Mouse (Mus musculus): ENCODE results near the gene Gm12253. TPM values are rescaled to one million over a fixed set of nuclear protein-coding genes. Genes with fewer than 3 reads are reported as not detected.

The Gm12253 gene
- not detected for total RNA-seq (2023)

GRCm38 (mm10) chr11:58432259-58432658, at the start of gene Gm12253:
TSS of gene Gm12253 (plus strand) at chr11:58432559.

GRCm38 (mm10) chr11:58420815-58421214, 11.5 kb upstream of the Gm12253 start, which contains the start of gene 1810065E05Rik:
TSS of gene 1810065E05Rik (plus strand) at chr11:58421111.

GRCm38 (mm10) chr11:58452759-58453158, 20.4 kb downstream of the Gm12253 start, which contains the start of gene Lypd9:
TSS of gene Lypd9 (minus strand) at chr11:58452923.

GRCm38 (mm10) chr11:58462170-58462569, 29.8 kb downstream of the Gm12253 start, which contains the start of gene Olfr30:
TSS of gene Olfr30 (minus strand) at chr11:58462270.

Other genes with a start within 250 kb of the Gm12253 start
- 10 to 100 TPM; 18.9 to 25.8 TPM for gene Igtp, start 233.0 kb upstream of the Gm12253 start, total RNA-seq (2023)
- gene Irgm2, start 232.9 kb upstream of the Gm12253 start, total RNA-seq (2023): 10 to 100 TPM in 1 of 2 experiments, 1 to 10 TPM in 1; 9.8 to 13.1 TPM
- gene 4930438A08Rik, start 157.8 kb upstream of the Gm12253 start, total RNA-seq (2023): not detected
- 10 to 100 TPM; 30.7 to 32.7 TPM for gene Zfp692, start 125.5 kb upstream of the Gm12253 start, total RNA-seq (2023)
- 10 to 100 TPM; 34.3 to 42.3 TPM for gene Zfp672, start 102.2 kb upstream of the Gm12253 start, total RNA-seq (2023)
- 10 to 100 TPM; 18.6 to 28.6 TPM for gene Sh3bp5l, start 101.8 kb upstream of the Gm12253 start, total RNA-seq (2023)
- not detected for gene Lypd8, start 53.5 kb upstream of the Gm12253 start, total RNA-seq (2023)
- gene 1810065E05Rik, start 11.4 kb upstream of the Gm12253 start, total RNA-seq (2023): not detected
- not detected for gene Lypd9, start 20.4 kb downstream of the Gm12253 start, total RNA-seq (2023)
- gene Olfr30, start 29.7 kb downstream of the Gm12253 start, total RNA-seq (2023): not detected
- not detected for gene Olfr332, start 60.0 kb downstream of the Gm12253 start, total RNA-seq (2023)
- gene Olfr331, start 70.0 kb downstream of the Gm12253 start, total RNA-seq (2023): not detected
- not detected for gene Olfr330, start 102.3 kb downstream of the Gm12253 start, total RNA-seq (2023)
- not detected for gene Olfr329-ps, start 113.9 kb downstream of the Gm12253 start, total RNA-seq (2023)
- gene Olfr328, start 123.1 kb downstream of the Gm12253 start, total RNA-seq (2023): not detected
- not detected for gene Olfr224, start 138.0 kb downstream of the Gm12253 start, total RNA-seq (2023)
- gene Olfr325, start 145.2 kb downstream of the Gm12253 start, total RNA-seq (2023): not detected
- gene Olfr324, start 162.6 kb downstream of the Gm12253 start, total RNA-seq (2023): not detected
- gene 2210407C18Rik, start 183.5 kb downstream of the Gm12253 start, total RNA-seq (2023): not detected
- not detected for gene Olfr323, start 197.9 kb downstream of the Gm12253 start, total RNA-seq (2023)
- not detected for gene Trim58, start 207.9 kb downstream of the Gm12253 start, total RNA-seq (2023)
- not detected for gene Olfr322, start 226.2 kb downstream of the Gm12253 start, total RNA-seq (2023)
- not detected for gene Olfr320, start 248.5 kb downstream of the Gm12253 start, total RNA-seq (2023)